Mouse (Mus musculus): ENCODE measurements around the gene Scimp.

The Scimp gene

DNA sequence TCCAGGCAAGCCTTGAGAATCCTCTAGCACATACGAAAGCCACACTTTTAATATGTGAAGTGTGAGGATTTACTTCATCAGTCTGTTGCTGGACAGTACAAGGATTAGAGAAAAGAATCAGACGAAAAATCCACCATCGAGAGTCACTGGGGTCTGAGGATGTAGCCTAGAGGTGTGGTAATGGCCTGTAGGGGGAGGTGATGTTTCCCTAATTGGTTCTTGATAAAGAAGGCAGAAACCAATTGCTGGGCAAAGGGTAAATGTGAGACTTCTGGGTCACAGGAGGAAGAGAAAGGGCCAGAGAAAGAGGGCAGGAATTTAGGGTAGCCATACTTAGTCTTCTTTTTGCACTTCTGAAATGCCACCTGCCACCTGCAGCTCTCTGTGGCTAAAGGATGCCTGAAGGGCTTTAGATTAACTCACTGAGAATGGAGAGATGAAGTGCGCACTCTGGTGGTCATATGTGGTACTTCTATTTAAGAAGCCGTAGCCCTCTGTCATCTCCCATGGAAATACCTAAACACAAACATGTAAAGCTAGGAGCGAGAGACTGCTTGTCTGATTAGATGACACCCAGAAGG lies 3.2 kb upstream of the Scimp start:
- in situ Hi-C loops (cut with MboI; ENCODE audit: low pct_unique_long_range_greater_than_20kb in 1 of 2, low sequenced_read_pairs in 2 of 2, unreplicated experiment in 1 of 2) = no loop called here

DNA sequence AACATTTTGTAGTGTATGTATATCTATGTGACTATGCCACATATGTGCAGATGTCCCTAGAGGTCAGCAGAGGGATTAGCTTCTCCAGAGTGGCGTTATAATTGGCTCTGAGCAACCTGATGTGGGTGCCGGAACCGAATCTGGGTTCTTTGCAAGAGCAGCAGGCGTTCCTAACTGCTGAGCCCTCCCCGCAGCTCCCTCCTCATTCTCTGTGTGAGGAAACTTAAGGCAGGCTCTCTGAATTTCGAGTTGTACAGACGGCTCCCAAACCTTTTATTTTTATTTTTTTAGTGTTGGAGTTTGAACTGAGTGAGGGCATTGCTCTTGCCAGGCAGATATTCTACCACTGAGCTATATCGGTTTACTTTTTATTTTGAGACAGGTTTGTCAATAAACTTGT lies 2.7 kb upstream of the Scimp start:
- in situ Hi-C loops (cut with MboI; ENCODE audit: low pct_unique_long_range_greater_than_20kb in 1 of 2, low sequenced_read_pairs in 2 of 2, unreplicated experiment in 1 of 2) = no loop called here

DNA sequence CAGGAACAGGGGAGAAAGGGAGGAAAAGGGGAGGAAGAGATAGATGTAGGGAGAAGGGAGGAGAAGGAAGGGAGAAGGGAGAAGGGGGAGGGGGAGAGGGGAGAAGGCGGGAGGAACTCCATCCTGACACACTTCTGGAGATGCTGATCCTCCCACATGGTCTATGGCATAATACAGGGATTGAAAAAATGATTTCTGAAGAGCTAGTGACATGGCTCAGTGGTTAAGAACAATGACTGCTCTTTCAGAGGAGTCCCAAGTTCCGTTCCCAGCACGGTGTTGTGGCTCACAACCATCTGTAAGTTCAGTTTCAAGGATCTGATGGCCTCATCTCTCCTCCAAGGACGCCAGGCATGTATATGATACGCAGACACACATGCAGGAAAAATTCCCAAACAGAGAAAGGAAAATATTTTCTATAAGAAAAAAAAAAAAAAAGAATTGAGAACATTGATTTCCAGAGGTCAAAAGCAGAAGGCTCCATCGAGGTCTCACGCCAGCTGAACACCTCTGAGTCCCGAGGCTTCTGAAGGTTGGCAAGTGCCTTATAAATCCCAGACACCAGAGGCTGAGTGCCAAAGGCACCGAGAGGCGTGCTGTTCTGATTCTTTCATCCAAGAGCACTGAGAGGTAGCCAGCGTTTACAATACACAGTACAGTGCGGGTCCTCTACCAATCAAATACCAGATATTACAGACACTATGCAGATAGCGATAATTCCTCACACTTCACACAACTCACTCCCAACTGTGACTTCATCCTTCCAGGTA lies 730 bp downstream of the Scimp start:
- in situ Hi-C loops (cut with MboI; ENCODE audit: low pct_unique_long_range_greater_than_20kb in 1 of 2, low sequenced_read_pairs in 2 of 2, unreplicated experiment in 1 of 2) = no loop called here

DNA sequence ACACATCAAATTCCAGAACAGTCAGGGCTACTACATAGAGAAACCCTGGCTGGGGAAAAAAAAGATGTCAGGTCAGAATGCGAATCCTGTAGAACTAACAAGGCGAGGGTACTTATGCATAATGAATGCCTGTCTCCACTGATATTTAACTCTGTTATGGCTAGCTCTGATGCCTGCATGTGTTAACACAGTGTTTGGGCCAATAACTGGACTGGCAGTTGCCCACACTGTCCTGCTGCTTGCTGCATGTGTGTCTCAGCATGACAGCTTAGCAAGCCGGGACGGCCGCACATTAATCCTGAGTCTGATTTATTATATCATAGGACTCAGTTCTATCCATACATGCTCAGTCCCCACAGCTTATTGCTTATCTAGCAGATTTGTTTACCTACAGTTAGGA lies 1.3 kb downstream of the Scimp start:
- in situ Hi-C loops (cut with MboI; ENCODE audit: low pct_unique_long_range_greater_than_20kb in 1 of 2, low sequenced_read_pairs in 2 of 2, unreplicated experiment in 1 of 2) = no loop called here

DNA sequence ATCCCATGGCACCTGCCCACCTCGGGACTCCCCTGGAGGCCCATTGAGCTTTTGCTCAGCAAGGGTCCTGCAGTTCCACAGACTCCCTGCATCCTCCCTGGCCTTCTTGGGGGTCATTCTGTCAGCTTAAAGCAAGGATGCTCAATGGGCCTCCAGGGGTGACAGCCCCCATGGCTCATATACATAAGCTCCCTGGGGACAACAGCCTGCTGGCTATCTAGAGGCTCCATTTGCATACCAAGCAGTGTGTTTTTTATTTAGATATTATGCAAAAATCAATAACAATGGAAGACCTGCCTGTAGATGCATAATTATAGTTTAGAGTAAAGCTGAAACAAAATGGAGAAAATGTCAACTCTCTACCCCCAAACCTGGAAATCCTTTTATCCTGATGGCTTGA lies 3.4 kb downstream of the Scimp start:
- in situ Hi-C loops (cut with MboI; ENCODE audit: low pct_unique_long_range_greater_than_20kb in 1 of 2, low sequenced_read_pairs in 2 of 2, unreplicated experiment in 1 of 2) = no loop called here

DNA sequence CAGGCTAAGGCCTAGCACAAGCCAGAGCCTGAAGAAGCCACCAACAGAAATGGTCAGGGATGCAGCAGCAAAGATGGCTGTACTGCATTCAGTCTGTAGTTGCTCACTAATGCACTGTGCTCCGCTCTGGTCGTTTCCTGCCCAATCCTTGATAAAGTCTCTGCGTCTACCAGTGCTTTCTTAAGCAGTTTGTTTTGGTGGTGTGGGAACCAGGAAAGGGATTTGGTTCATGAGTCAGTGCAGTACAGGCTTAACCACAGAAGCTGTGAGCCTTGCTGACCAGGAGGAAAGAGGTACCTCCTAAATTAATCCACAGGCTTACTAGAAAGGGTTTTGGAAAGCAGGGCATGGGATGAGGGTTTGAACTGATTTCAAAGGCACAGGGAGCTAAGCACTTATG lies 4.3 kb downstream of the Scimp start:
- in situ Hi-C loops (cut with MboI; ENCODE audit: low pct_unique_long_range_greater_than_20kb in 1 of 2, low sequenced_read_pairs in 2 of 2, unreplicated experiment in 1 of 2) = no loop called here

DNA sequence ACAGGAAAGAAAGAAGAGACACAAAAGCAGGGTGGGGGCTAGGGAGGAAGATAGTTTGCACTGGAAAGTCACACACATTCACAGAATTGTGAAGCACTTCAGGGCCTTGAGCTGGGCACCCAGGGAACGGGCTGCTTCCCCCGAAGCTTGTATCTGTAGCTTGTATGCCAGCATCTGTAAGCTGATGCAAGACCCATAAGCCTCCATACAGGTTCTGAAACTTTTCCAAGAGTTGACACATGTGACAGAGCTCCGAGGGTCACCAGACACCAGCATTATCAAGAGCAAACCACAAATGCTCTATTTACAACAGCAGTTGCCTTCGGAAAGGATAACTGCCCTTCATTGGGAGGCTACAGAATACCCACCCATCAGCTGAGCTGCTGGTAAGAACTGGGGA lies 4.8 kb downstream of the Scimp start:
- in situ Hi-C loops (cut with MboI; ENCODE audit: low pct_unique_long_range_greater_than_20kb in 1 of 2, low sequenced_read_pairs in 2 of 2, unreplicated experiment in 1 of 2) = no loop called here

DNA sequence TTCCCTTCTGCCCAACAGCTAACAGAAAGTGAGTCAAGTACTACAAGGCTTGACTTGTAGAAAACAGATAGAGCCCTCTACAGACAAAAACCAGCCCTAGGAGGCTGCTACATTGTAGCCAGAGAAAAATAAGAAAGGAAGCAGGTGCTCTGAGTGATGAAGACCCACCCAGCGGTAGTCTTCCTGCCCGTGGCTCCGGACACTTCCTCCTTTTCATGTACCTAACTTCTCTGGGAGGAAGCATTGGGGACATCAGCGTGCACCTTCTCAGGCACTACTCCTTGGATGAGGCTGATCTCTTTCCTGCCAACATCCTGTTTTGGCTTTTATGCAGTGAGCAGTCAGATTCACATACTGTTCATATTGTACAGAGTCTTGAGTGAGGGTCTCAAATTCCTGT lies 5.7 kb downstream of the Scimp start:
- in situ Hi-C loops (cut with MboI; ENCODE audit: low pct_unique_long_range_greater_than_20kb in 1 of 2, low sequenced_read_pairs in 2 of 2, unreplicated experiment in 1 of 2) = no loop called here

DNA sequence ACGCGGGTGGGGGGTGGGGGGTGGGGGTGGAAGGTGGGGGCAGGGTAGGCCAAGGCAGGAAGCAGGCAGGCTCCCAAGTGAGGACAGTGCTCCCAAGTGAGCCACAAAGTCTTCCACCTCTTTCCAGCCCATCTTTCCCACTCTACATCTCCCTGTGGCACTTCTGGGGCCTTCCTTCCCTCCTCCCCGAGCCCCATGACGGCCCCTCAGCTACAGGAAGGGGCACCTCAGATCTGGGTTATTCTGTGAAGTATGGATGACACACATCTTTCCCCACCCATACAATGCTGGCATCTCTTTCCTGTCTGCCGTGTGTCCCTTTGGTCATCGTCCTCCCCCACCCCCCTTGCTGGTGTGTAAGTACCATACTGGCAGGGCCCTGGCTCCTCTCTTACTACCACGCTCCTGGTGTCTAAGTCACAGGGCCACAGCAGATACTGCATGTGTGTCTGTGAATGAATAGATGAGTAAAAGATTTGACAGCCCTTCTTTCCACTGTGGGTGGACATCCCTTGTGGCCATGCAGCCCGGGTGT lies 6.7 kb downstream of the Scimp start:
- in situ Hi-C loops (cut with MboI; ENCODE audit: low pct_unique_long_range_greater_than_20kb in 1 of 2, low sequenced_read_pairs in 2 of 2, unreplicated experiment in 1 of 2) = no loop called here

DNA sequence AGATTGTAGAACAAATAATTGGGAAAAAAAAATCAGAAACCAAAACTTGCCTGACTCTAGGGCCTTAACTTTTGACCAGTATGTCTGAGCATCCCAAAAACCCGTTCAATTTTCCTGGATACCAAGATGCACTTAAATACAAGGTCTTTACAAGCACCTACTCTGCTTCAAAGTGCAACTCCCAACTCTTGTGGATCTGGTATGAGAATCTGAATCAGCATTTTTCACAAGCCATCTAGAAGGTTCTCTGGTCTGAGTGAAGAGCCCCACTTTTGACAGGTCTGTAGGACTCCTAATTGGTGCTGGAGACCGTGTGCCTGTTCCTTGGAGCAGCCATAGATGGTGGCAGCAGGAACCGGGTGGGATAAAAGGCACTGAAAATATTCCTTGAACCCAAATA lies 8.0 kb downstream of the Scimp start:
- in situ Hi-C loops (cut with MboI; ENCODE audit: low pct_unique_long_range_greater_than_20kb in 1 of 2, low sequenced_read_pairs in 2 of 2, unreplicated experiment in 1 of 2) = no loop called here

DNA sequence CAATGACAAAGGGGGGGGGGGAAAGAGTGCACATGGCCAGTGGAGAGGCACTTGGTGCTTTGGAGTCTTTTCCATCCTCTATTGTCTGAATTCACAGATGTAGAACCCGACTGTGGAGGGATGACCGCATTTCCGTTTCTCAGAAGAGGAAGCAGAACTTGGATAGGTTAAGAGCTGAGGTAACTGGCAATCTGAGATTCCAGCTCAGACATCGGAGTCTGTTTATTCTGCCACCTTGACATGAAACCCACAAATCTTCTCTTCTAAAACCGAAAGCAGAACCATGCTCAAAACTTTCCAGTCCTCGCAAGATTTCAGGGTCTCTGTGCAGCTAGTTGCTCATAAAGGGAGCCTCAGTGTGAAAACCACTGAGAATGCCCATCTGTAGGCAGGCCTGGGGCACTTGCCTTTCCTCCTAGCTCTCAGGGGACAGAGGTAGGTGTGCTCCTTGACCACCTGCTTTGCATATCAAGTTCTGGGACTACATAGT lies 8.6 kb downstream of the Scimp start:
- in situ Hi-C loops (cut with MboI; ENCODE audit: low pct_unique_long_range_greater_than_20kb in 1 of 2, low sequenced_read_pairs in 2 of 2, unreplicated experiment in 1 of 2) = no loop called here

DNA sequence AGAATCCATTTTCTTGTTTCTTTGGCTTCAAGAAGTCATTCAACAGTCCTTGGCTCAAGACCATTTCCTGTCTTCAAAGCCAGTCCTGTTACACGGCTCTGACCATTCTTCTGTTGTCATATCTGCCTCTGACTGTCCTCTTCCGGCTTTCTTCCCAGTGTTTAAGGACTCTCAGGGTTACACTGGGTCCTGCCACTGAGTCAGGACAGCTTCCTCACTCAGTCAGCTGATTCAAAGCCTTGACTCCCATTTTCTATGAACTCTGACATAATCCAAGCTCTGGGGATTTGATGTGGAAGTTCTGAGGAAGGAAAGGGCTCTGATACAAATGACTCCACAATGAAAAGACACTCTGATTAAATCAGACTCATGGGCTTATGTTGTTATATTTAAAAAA lies 9.5 kb downstream of the Scimp start:
- in situ Hi-C loops (cut with MboI; ENCODE audit: low pct_unique_long_range_greater_than_20kb in 1 of 2, low sequenced_read_pairs in 2 of 2, unreplicated experiment in 1 of 2) = no loop called here

DNA sequence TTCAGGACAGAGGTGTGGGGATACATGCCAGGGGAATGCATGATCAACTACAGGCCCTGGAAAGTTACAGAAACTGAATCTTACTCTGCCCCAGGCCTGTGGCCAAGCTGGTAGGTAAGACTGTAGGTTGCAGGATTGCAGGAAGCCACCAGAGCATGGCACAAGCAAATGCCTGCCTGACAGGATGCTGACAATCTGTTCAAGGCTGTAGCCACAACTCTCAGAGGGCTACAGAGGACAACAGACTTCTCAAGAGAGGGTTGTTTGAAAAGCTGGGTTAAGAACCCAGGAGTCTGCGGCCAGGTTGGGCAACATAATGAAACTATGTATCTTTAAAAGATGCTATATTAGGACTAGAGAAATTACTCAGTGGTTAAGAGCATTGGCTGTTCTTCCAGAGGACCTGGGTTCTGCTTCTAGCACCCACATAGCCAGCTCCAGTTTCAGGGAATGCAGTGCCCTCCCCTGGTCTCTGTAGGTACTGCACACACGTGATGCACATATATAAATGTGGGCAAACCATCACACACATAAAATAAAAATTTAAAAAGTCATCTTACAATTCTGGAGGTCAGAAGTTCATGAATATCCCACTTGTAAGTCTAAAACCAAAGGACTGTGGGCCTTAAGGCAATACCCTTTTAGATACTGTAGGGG lies 10.1 kb downstream of the Scimp start:
- in situ Hi-C loops (cut with MboI; ENCODE audit: low pct_unique_long_range_greater_than_20kb in 1 of 2, low sequenced_read_pairs in 2 of 2, unreplicated experiment in 1 of 2) = no loop called here

DNA sequence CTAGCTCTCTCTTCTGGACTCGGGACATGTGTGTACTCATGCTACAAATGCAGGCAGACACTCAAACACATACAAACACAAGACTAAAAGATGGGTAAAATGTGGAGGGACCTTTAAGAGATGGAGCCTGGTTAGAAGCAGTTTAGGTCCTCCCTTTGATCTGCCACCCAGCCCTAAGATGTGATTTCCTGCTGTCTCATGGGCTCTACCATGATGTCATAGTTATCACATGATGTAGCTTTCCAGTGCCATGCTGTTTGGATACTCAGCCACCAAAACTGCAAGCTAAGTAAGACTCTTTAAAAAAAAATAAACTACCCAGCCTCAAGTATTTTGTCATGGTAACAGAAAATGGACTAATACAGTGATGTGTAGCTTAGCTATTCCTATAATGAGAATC lies 20.0 kb downstream of the Scimp start:
- in situ Hi-C loops (cut with MboI; ENCODE audit: low pct_unique_long_range_greater_than_20kb in 1 of 2, low sequenced_read_pairs in 2 of 2, unreplicated experiment in 1 of 2) = no loop called here

DNA sequence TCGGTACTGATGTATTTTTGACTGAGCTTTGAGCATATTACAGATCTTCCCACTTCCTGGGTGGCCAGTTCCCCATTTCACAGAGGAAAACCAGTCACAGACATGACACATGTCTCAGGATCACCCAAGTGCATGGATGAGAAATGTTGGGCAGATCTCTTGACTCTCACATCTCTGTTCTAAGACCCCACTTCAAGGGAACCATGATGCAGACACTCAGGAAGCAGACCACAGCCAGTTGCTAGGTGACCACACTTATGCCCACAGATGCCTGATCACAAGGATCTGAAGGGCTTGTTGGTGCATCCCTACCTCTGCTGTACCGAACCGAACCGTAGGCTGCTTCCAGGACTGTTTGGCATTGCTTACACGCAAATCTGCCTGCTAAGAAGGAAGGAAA lies 20.7 kb downstream of the Scimp start:
- in situ Hi-C loops (cut with MboI; ENCODE audit: low pct_unique_long_range_greater_than_20kb in 1 of 2, low sequenced_read_pairs in 2 of 2, unreplicated experiment in 1 of 2) = no loop called here

DNA sequence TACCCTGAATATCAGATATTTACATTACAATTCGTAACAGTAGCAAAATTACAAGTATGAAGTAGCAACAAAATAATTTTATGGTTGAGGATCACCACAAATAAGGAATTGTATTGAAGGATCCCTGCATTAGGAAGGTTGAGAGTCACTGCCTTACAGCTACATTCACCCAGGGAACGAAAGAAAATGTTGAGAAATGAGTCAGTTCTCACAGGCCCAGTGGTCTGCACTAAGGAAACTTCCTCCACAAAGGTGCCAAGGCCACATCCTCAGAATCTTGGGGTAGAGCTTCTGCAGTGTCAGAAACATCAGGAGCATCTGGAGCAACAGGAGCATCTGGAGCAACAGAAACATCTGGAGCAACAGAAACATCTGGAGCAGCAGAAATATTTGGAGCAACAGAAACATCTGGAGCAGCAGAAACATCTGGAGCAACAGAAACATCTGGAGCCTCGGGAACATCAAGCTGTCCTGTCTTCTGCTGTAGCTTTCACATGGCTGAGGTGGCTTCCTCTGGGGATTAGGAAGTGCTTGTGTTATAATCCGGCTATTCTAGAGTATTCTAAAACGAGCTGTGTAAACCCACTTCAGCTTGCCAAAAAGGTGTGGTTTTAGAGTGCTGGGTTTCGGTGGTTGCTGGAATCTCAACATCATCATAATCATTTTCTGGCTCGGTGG lies 21.4 kb downstream of the Scimp start:
- in situ Hi-C loops (cut with MboI; ENCODE audit: low pct_unique_long_range_greater_than_20kb in 1 of 2, low sequenced_read_pairs in 2 of 2, unreplicated experiment in 1 of 2) = no loop called here

DNA sequence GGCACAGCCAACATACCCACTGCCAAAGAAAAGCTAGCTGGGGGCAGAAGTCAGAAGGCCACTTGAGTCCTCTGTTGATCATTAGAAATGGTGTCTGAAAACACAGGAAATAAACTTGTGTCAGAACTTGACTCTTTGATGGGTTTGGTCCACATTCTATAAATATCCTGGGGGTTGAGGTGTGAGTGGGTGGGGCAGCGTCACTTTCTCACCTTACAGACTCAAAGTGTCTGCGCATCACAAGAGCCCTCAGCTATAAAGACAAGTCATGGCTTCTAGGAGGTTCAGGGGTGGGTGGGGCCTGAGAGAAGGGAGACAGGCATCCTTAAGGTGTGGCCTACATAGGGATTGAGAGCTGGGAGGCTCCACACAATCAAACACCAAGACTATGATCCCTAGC lies 22.0 kb downstream of the Scimp start:
- in situ Hi-C loops (cut with MboI; ENCODE audit: low pct_unique_long_range_greater_than_20kb in 1 of 2, low sequenced_read_pairs in 2 of 2, unreplicated experiment in 1 of 2) = no loop called here

DNA sequence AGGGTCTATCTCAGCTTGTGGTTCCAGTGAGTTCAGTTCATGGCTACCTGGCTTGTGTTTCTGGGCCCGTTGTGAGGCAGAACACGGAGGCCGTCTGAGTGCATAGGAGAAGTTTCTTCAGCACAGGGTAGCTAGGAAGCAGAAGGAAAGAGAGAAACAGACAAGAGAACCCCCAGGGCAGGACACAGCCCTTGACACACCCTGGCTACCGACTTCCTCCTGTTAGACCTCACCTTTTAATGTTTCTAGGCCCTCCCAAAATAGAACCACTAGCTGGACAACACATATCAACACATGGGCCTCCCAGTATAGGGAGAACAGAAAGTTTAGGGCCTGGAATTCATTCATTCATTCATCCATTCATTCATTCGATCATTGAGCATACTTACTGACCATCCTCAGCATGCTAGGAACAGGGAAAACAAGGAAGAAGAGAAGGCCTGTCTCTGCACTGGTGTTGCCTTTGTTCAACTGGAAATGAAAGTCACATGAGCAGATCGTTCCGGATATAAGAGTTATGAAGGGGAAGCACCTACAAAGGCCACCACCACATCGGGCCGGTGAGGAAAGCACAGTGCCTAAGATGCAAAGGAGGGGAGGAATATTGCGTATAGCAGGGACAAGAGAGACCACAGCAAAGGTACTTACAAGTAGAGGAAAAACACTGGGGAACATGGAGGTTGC lies 23.3 kb downstream of the Scimp start:
- in situ Hi-C loops (cut with MboI; ENCODE audit: low pct_unique_long_range_greater_than_20kb in 1 of 2, low sequenced_read_pairs in 2 of 2, unreplicated experiment in 1 of 2) = no loop called here

DNA sequence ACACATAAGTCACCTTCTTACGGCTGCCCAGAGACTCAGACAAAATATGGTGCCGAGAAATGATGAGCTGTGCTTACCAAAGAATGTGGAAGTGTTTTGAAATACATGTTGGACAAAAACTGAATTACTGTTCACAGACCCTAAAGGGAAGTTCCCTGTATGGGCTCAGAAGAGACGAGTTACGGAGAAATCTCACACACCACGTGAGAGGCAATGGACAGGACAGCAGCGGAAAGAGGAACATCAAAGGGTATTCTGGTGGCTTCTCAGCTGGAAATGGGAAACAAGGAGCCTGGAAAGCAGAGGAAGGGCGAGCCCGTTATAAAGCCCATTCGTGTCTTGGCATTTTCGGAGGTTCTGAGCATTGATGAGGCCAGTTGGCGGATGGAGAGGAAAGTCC lies 25.3 kb downstream of the Scimp start:
- in situ Hi-C loops (cut with MboI; ENCODE audit: low pct_unique_long_range_greater_than_20kb in 1 of 2, low sequenced_read_pairs in 2 of 2, unreplicated experiment in 1 of 2) = no loop called here

All from mouse embryonic stem cell (cell line).